Mouse (Mus musculus): Measurements from ENCODE around the gene Mthfr.

GRCm38 (mm10) chr4:148067346-148067745, 28.5 kb downstream of the Mthfr start:
- no peak for TF ChIP-seq CTCF (IDR thresholded peaks at IDR 0.05; ENCODE audit: borderline replicate concordance, extremely low read depth, insufficient read depth, insufficient read length)
- TF ChIP-seq POLR2A (IDR thresholded peaks at IDR 0.05; ENCODE audit: borderline replicate concordance, extremely low read depth, insufficient read depth, insufficient read length, poor library complexity, severe bottlenecking) = no peak
